Comparison of ENCODE assay signal across 18 mouse cellular contexts in the genomic region with DNA sequence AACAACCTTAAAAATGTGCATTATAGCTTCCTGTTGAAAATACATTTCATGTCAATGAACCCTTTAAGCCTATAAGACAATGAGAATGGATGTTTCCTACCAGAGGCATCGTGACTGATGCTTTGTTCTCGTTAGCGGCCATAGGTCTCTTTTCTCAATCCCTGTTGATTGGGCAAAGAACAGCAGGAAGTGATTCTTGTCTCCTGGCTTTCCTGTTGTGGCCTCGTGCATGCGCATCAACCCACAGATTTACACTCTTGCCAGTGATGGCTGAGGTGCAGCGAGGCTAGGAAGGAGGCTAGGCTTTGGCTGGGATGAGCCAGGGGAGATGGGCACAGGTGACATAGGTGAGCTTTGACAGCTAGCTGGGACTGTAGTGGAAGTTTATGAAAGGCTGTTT.
"Had no signal": no experiment of that assay in that cellular context is flagged by ENCODE, and none has a peak within 500 bp of the region (broad histone marks: within the 10 kb centered on the region; RNA-seq: fewer than 3 reads in every experiment).

No protein-coding gene starts in this region.

- H3K36me3 ChIP-seq: liver, embryonic 13.5 days; liver, embryonic 15.5 days; lung, embryonic 15.5 days; midbrain, embryonic 10.5 days; neural tube, embryonic 12.5 days; stomach, embryonic 15.5 days had no signal

- H3K4me1 ChIP-seq: lung, embryonic 15.5 days; midbrain, embryonic 10.5 days; neural tube, embryonic 12.5 days; stomach, embryonic 15.5 days had no signal

- H3K9me3 ChIP-seq: liver, embryonic 13.5 days; liver, embryonic 15.5 days; lung, embryonic 15.5 days; midbrain, embryonic 10.5 days; neural tube, embryonic 12.5 days; stomach, embryonic 15.5 days had no signal

- DNase-seq: liver, embryonic 13.5 days; liver, postnatal 0 days; lung, adult 2 months; lung, postnatal 14 days; lung, postnatal 4 days; midbrain, embryonic 14.5 days; right cerebral cortex, postnatal 14 days; thymus, adult 2 months; thymus, postnatal 25 days; thymus, postnatal 4 days had no signal

- H3K9ac ChIP-seq: liver, embryonic 13.5 days; liver, embryonic 15.5 days; liver, postnatal 0 days; lung, embryonic 15.5 days; neural tube, embryonic 12.5 days; stomach, embryonic 15.5 days had no signal

- H3K4me2 ChIP-seq: liver, embryonic 13.5 days; liver, embryonic 15.5 days; lung, embryonic 15.5 days; neural tube, embryonic 12.5 days; stomach, embryonic 15.5 days had no signal

- ATAC-seq: liver, postnatal 0 days; lung, postnatal 0 days; midbrain, embryonic 16.5 days had no signal

- H3K4me3 ChIP-seq: liver, embryonic 13.5 days; liver, embryonic 15.5 days; lung, embryonic 15.5 days; midbrain, embryonic 10.5 days; neural tube, embryonic 12.5 days; stomach, embryonic 15.5 days had no signal

- H3K27ac ChIP-seq: liver, embryonic 13.5 days; liver, embryonic 15.5 days; lung, embryonic 15.5 days; midbrain, embryonic 10.5 days; neural tube, embryonic 12.5 days; stomach, embryonic 15.5 days; stomach, postnatal 0 days had no signal

- H3K27me3 ChIP-seq: liver, embryonic 13.5 days; liver, embryonic 15.5 days; lung, embryonic 15.5 days; neural tube, embryonic 12.5 days; stomach, embryonic 15.5 days had no signal
